Mouse (Mus musculus) heart, postnatal 4 days (tissue): ENCODE data around the gene Nomo1. TPM values are rescaled to one million over a fixed set of nuclear protein-coding genes. Genes with fewer than 3 reads are reported as not detected.

ENCODE experiments used
- DNase-seq: peaks from one replicate; pipeline ENCODE4 v3.0.0; 2021
- total RNA-seq, 2 experiments: library from RNA; stranded (reverse); gene quantifications; 2 replicates each; pipeline ENCODE4 v1.2.3; 2021

The Nomo1 gene
- total RNA-seq, 2 experiments from 2014 or later = 61.0 to 64.7 TPM

GRCm38 (mm10) chr7:46103771-46104170 lies 70.3 kb downstream of the Nomo1 start:
- no peak for DNase-seq

- peak; percentile 77 for DNase-seq
Measured at GRCm38 (mm10) chr7:46104256-46104915, 70.9 kb downstream of the Nomo1 start.

- DNase-seq = no peak
Measured at GRCm38 (mm10) chr7:46105484-46105883, 72.0 kb downstream of the Nomo1 start.

GRCm38 (mm10) chr7:46110079-46110478 lies 76.6 kb downstream of the Nomo1 start:
- no peak for DNase-seq

- DNase-seq = no peak
Measured at GRCm38 (mm10) chr7:46111212-46111817, 77.8 kb downstream of the Nomo1 start.

- no peak for DNase-seq
Measured at GRCm38 (mm10) chr7:46111938-46112337, 78.4 kb downstream of the Nomo1 start.

- no peak for DNase-seq
Measured at GRCm38 (mm10) chr7:46113435-46113834, 79.9 kb downstream of the Nomo1 start.

GRCm38 (mm10) chr7:46116118-46116581 lies 82.7 kb downstream of the Nomo1 start:
- peak; percentile 80 for DNase-seq

- no peak for DNase-seq
Measured at GRCm38 (mm10) chr7:46117035-46117434, 83.5 kb downstream of the Nomo1 start.

GRCm38 (mm10) chr7:46122964-46123363 lies 89.5 kb downstream of the Nomo1 start:
- DNase-seq = no peak

- no peak for DNase-seq
Measured at GRCm38 (mm10) chr7:46124460-46124859, 91.0 kb downstream of the Nomo1 start.

- DNase-seq = peak; percentile 53
Measured at GRCm38 (mm10) chr7:46125340-46125739, 91.8 kb downstream of the Nomo1 start.

- DNase-seq = no peak
Measured at GRCm38 (mm10) chr7:46128196-46128595, 94.7 kb downstream of the Nomo1 start.

- no peak for DNase-seq
Measured at GRCm38 (mm10) chr7:46129463-46130179, 96.1 kb downstream of the Nomo1 start.

- no peak for DNase-seq
Measured at GRCm38 (mm10) chr7:46130723-46131122, 97.2 kb downstream of the Nomo1 start.

- no peak for DNase-seq
Measured at GRCm38 (mm10) chr7:46131266-46131665, 97.8 kb downstream of the Nomo1 start.

GRCm38 (mm10) chr7:46131806-46132205 lies 98.3 kb downstream of the Nomo1 start:
- DNase-seq = no peak

- no peak for DNase-seq
Measured at GRCm38 (mm10) chr7:46132229-46132628, 98.7 kb downstream of the Nomo1 start.

Other genes starting within 250 kb of the Nomo1 start
- under 1 TPM; 0.10 to 0.16 TPM for gene Lmtk3, start 250.0 kb upstream of the Nomo1 start, total RNA-seq
- not detected for gene Sult2b1, start 249.0 kb upstream of the Nomo1 start, total RNA-seq
- gene Cyth2, start 219.1 kb upstream of the Nomo1 start, total RNA-seq = 100 to 1,000 TPM; 105 to 107 TPM
- under 1 TPM; 0.34 to 0.38 TPM for gene Kcnj14, start 208.9 kb upstream of the Nomo1 start, total RNA-seq
- 10 to 100 TPM; 19.3 to 19.9 TPM for gene Grwd1, start 202.8 kb upstream of the Nomo1 start, total RNA-seq
- gene Kdelr1, start 160.9 kb upstream of the Nomo1 start, total RNA-seq = 100 to 1,000 TPM; 118 to 130 TPM
- gene Grin2d, start 155.3 kb upstream of the Nomo1 start, total RNA-seq = under 1 TPM; 0.52 to 0.63 TPM
- 1 to 10 TPM in 1 of 2 experiments, under 1 TPM in 1; 0.90 to 1.3 TPM for gene Syngr4, start 137.0 kb upstream of the Nomo1 start, total RNA-seq
- gene Tmem143, start 136.8 kb upstream of the Nomo1 start, total RNA-seq = 10 to 100 TPM; 36.9 to 43.9 TPM
- gene Emp3, start 112.3 kb upstream of the Nomo1 start, total RNA-seq = 10 to 100 TPM; 38.0 to 42.1 TPM
- 1 to 10 TPM; 1.6 TPM for gene Ccdc114, start 109.6 kb upstream of the Nomo1 start, total RNA-seq
- not detected for gene Abcc6, start 3.4 kb upstream of the Nomo1 start, total RNA-seq
- 10 to 100 TPM; 55.6 to 61.3 TPM for gene Kcnj11, start 67.1 kb downstream of the Nomo1 start, total RNA-seq
- 10 to 100 TPM; 72.8 to 79.6 TPM for gene Abcc8, start 146.3 kb downstream of the Nomo1 start, total RNA-seq
- 10 to 100 TPM; 13.1 to 14.2 TPM for gene Ush1c, start 204.8 kb downstream of the Nomo1 start, total RNA-seq
- not detected for gene Otog, start 207.3 kb downstream of the Nomo1 start, total RNA-seq